Mouse (Mus musculus) kidney, adult 2 months (tissue): ENCODE results near the gene Acly.

ENCODE experiments used
- CTCF ChIP-seq: fragments of 200-500 bp; conservative IDR thresholded peaks from 2 replicates; pipeline ENCODE4 v1.5.1; 2011; ENCODE audit warnings: low read depth, mild to moderate bottlenecking, control low read depth, low read length, moderate library complexity, mixed read lengths; ENCODE audit not compliant: insufficient read depth, insufficient read length
- POLR2A ChIP-seq: fragments of 200-500 bp; IDR thresholded peaks from one replicate; pipeline ENCODE4 v1.6.1; 2011; ENCODE audit warnings: low read depth, low read length, control low read depth

DNA sequence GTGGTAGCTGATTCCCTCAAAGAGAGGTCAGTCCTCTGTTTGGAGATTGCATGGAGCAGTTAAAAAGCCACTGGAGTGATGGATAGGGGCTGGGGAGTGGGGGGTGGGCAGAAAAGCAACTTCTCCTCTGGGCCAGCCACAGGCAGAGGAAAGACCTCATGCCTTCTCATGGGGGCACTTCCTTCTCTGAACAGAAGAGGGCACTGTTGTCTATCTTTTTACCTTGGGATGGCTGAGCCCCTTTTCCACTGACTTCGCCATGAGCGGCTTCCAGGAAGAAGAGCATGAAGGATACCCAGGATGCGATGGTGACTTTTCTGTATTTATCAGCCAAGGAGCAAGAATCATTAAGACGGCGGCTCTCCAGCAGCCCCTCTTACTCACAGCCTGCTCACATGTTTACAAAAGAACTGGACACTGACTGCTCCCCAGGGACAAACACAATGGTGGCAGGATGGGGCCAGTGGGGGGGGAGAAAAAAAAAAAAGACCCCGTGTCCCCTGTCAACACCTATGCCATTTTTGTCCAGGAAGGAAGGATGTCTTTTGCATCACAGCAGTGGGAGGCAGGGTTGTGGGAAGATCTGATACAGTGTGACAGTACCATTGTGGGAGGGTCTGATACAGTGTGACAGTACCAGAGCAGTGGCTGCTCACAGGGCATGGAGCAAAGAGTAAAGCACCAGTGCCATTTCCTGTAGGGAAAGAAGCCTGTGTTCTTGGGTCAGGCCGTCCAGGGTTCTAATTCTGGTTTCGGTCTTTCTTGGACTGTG is 42.8 kb upstream of the Acly start:
- TF ChIP-seq POLR2A = no peak
- peak; percentile 93 for TF ChIP-seq CTCF
